Mouse (Mus musculus) cerebellum, adult 2 months (tissue): ENCODE data around the gene B230217C12Rik. TPM values are rescaled to one million over a fixed set of nuclear protein-coding genes. Genes with fewer than 3 reads are reported as not detected.
A peak's percentile ranks its signal among the peaks of the same experiment; 100 is the strongest.

Experiments
- DNase-seq, 2 experiments: peaks; one replicate each; pipeline ENCODE4 v3.0.0; 2021
- H3K27ac ChIP-seq: fragments of 200-500 bp; 2 replicates; pipeline ENCODE4 v1.5.1; 2012; ENCODE audit warnings: low read length, control low read depth, inconsistent platforms; ENCODE audit not compliant: insufficient read depth
- H3K27me3 ChIP-seq: fragments of 200-500 bp; 2 replicates; pipeline ENCODE4 v1.6.1; 2012; ENCODE audit warnings: inconsistent platforms, mild to moderate bottlenecking, low read length, moderate library complexity; ENCODE audit not compliant: control insufficient read depth, insufficient read depth
- H3K4me1 ChIP-seq: fragments of 200-500 bp; 2 replicates; pipeline ENCODE4 v1.6.1; 2011; ENCODE audit warnings: low read length; ENCODE audit not compliant: control insufficient read depth, insufficient read depth
- H3K4me3 ChIP-seq: fragments of 200-500 bp; replicated peaks from 2 replicates; pipeline ENCODE3; 2011; ENCODE audit warnings: mild to moderate bottlenecking, low read depth, low read length, control low read depth; ENCODE audit not compliant: insufficient read depth
- CTCF ChIP-seq: fragments of 200-500 bp; IDR thresholded peaks from 2 replicates; pipeline ENCODE4 v1.5.1; 2011; ENCODE audit warnings: low read depth, mild to moderate bottlenecking, control low read depth, low read length, moderate library complexity, borderline replicate concordance; ENCODE audit not compliant: insufficient read depth
- POLR2A ChIP-seq: fragments of 200-500 bp; IDR thresholded peaks from 2 replicates; pipeline ENCODE4 v1.6.1; 2011; ENCODE audit warnings: low read length, control low read depth, borderline replicate concordance; ENCODE audit not compliant: insufficient read depth
- WGBS: fragments of 180-500 bp; shearing (Covaris S2); methylation state at CpG from one replicate; pipeline ENCODE4 v1.1.7; 2018; 5-methylcytosine and 5-hydroxymethylcytosine counted together
- polyA plus RNA-seq: library from polyadenylated mRNA; depleted of rRNA; stranded (reverse); fragments of >200 nt; gene quantifications from 2 replicates; pipeline ENCODE4 v1.2.3, GENCODE M21; 2012; rRNA removed

The B230217C12Rik gene
- polyA plus RNA-seq, 1 experiment = 117 TPM

DNA sequence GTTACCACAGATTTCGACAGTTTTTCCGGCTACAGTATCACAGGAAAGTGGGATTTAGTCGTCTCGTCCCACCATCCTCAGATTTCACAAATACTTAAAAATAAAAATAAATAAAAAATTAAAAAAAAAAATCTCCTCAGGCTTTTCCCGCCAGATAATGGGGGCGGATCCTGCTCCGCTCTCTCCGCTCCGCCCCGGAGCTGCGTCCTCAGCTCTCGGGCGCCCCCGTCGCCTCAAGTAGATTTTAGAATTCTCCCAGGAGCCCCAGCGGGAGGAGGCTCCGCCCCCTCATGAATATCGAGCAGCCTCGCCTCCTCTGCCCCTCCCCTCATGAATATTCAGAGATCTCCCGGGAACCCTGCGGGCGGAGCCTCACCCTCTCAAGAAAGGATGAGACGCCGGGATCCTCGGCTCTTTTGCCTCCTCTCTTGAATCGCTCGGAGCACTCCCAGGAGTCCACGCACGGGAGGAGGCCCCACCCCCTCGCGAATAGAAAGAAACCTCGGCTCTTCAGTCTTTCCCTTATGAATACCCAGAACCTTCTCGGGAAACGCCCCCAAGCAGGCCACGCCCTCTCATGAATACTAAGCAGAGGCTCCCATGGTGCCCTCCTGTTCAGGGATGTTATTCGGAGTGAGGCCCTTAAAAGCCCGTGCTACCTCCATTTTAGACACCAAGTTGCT is 43.5 kb downstream of the B230217C12Rik start, which contains the start of gene Fbxo47:
TSS of gene Fbxo47 (minus strand) at position 237 of the 683 bp plus-strand sequence.
- peak within 1 kb of the TSS; percentile 10; the same call in 1 of the 2 replicates for H3K27ac ChIP-seq
- DNase-seq = peak; percentile 97
- H3K4me3 ChIP-seq = peak within 1 kb of the TSS; percentile 98
- TF ChIP-seq CTCF (peak; percentile 55), POLR2A (peak; percentile 55; the same call in 1 of the 2 replicates)
- under 1% methylated on average over 37 of the region's 37 CpGs for WGBS
- H3K27me3 ChIP-seq = no peaks in the 10 kb centered on the region
- H3K4me1 ChIP-seq = no peaks in the 10 kb centered on the region

DNA sequence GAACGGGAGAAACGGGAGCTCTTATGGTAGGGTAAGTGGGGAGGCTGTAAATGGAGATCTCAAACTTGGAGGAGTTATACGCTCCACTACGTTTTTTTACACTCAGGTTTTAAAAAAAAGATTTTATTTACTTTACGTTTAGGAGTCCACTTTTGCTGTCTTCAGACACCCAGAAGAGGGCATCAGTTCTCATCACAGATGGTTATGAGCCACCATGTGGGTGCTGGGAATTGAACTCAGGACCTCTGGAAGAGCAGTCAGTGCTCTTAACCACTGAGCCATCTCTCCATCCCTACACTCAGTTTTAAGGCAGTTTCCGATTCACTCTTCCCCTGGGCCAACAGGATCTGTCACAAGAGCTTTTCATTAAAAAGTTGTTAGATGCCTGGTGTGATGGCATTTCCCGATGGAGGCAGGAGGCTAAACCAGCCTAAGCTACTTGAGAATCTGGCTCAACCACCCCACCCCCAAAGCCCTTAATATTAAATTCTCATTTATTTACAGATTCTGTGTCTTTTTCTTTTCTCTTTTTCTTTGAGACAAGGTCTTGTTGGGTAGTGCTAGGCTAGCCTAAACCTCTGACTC is 44.1 kb downstream of the B230217C12Rik start:
- Histone ChIP-seq H3K27me3 (no peaks in the 10 kb centered on the region), H3K4me3 (peak overlapping the region; percentile 64), H3K27ac (no peak overlapping the region), H3K4me1 (no peaks in the 10 kb centered on the region)
- TF ChIP-seq CTCF (no peak), POLR2A (no peak)
- no peak for DNase-seq
- WGBS = 24% methylated on average over 7 of the region's 7 CpGs

DNA sequence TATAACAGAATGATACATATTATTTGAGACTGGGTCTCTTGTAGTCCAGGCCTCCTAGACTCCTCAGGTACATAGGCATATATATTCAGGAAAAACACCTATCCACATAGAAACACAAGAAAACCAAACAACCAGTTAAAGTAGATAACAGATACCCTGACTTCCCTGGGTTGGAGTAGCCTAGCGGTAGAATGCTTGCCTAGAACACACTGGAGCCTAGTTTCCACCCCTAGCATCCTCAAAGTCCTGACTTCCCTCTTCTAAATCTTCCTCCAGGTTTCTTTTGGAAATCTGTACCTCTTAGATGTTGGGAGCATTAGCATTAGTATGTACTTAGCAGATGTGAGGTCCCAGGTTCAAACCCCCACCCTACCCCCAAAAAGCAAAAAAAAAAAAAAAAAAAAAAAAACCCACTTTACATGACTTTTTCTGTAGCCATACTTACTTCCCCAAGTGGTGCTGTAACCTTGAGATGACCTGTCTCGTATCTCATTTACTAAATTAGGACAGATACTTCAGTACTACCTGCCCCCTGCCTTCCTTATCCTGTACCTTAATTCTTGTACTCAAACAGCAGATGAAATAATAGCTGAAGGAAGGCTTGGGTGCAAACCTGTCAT is 44.8 kb downstream of the B230217C12Rik start:
- no peak overlapping the region for H3K4me3 ChIP-seq
- H3K27me3 ChIP-seq = no peaks in the 10 kb centered on the region
- 98% methylated on average over 2 of the region's 2 CpGs for WGBS
- no peaks in the 10 kb centered on the region for H3K4me1 ChIP-seq
- no peak overlapping the region for H3K27ac ChIP-seq
- no peak for TF ChIP-seq CTCF
- TF ChIP-seq POLR2A = no peak
- DNase-seq = no peak

DNA sequence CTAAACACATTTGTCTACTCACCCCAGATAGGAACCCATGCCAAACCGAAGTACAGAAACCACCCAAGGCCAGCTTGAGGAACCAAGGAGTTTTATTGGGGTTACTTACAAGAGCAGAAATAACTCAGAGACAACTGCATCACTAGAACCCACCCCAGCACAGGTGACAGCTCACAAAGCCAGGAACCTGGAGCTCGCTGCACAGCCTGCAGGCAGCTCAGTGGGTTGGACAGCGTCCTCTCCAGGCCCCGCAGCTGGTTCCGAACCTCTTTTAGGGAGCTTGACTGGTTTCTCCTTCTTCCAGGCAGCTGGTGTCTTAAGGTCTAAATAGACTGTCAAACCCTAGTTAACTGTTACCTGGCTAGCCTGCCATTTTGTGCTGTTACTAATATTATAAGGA is 51.2 kb downstream of the B230217C12Rik start:
- Histone ChIP-seq H3K27me3 (no peaks in the 10 kb centered on the region), H3K4me1 (no peaks in the 10 kb centered on the region), H3K4me3 (no peak overlapping the region), H3K27ac (no peak overlapping the region)
- 76% methylated on average over 5 of the region's 5 CpGs for WGBS
- no peak for TF ChIP-seq CTCF
- no peak for TF ChIP-seq POLR2A
- no peak for DNase-seq

Other genes starting within 250 kb of the B230217C12Rik start
- gene Epop, start 211.1 kb upstream of the B230217C12Rik start, polyA plus RNA-seq = 4.1 and 5.4 TPM in 2 replicates
- gene Mllt6, start 177.4 kb upstream of the B230217C12Rik start, polyA plus RNA-seq = 68.4 and 69.3 TPM in 2 replicates
- gene Cisd3, start 155.0 kb upstream of the B230217C12Rik start, polyA plus RNA-seq = 70.2 and 72.2 TPM in 2 replicates
- 54.3 and 59.5 TPM in 2 replicates for gene Pcgf2, start 140.3 kb upstream of the B230217C12Rik start, polyA plus RNA-seq
- 291 and 295 TPM in 2 replicates for gene Psmb3, start 137.4 kb upstream of the B230217C12Rik start, polyA plus RNA-seq
- gene Pip4k2b, start 96.1 kb upstream of the B230217C12Rik start, polyA plus RNA-seq = 47.4 and 49.5 TPM in 2 replicates
- gene Cwc25, start 74.2 kb upstream of the B230217C12Rik start, polyA plus RNA-seq = 17.2 and 17.7 TPM in 2 replicates
- 0.80 and 0.81 TPM in 2 replicates for gene 1700001P01Rik, start 64.9 kb upstream of the B230217C12Rik start, polyA plus RNA-seq
- gene Rpl23, start 58.3 kb upstream of the B230217C12Rik start, polyA plus RNA-seq = 234 and 281 TPM in 2 replicates
- gene Lasp1, start 41.8 kb upstream of the B230217C12Rik start, polyA plus RNA-seq = 74.9 and 78.5 TPM in 2 replicates
- gene Fbxo47, start 43.4 kb downstream of the B230217C12Rik start, polyA plus RNA-seq = 0.98 and 1.1 TPM in 2 replicates
- gene Plxdc1, start 145.7 kb downstream of the B230217C12Rik start, polyA plus RNA-seq = 46.2 and 51.5 TPM in 2 replicates
- gene Arl5c, start 155.4 kb downstream of the B230217C12Rik start, polyA plus RNA-seq = 2.0 and 2.2 TPM in 2 replicates
- 34.6 and 37.5 TPM in 2 replicates for gene Cacnb1, start 182.3 kb downstream of the B230217C12Rik start, polyA plus RNA-seq
- gene Rpl19, start 185.9 kb downstream of the B230217C12Rik start, polyA plus RNA-seq = 746 and 786 TPM in 2 replicates
- gene Stac2, start 212.7 kb downstream of the B230217C12Rik start, polyA plus RNA-seq = 31.0 and 37.7 TPM in 2 replicates